Mouse (Mus musculus) olfactory bulb, adult 2 months (tissue): Measurements from ENCODE around the gene Lgr4.

Experiments
- CTCF ChIP-seq: fragments of 200-500 bp; IDR thresholded peaks from 2 replicates; pipeline ENCODE4 v1.5.1; 2012; ENCODE audit warnings: low read depth, mild to moderate bottlenecking, low read length, moderate library complexity; ENCODE audit not compliant: insufficient read depth
- POLR2A ChIP-seq: fragments of 200-500 bp; IDR thresholded peaks from 2 replicates; pipeline ENCODE4 v1.6.1; 2012; ENCODE audit warnings: mild to moderate bottlenecking, low read depth, low read length, moderate library complexity; ENCODE audit not compliant: insufficient read depth

DNA sequence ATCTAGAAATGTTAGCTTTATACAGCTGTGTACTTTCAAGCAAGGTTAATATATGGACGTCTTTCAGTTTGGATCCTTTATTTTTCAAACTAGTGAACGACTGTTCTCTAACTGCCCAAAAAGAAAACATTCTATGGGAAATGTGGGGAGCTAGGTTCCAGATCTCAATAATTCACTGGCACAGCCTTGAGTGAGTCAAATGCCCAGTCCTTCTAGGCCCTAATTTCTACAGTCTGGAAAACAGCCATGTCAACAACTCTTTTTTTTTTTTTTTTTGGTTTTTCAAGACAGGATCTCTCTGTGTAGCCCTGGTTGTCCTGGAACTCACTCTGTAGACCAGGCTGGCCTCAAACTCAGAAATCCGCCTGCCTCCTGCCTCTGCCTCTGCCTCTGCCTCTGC lies 4.9 kb downstream of the Lgr4 start:
- no peak for TF ChIP-seq CTCF
- no peak for TF ChIP-seq POLR2A
